Mouse (Mus musculus) limb, embryonic 12.5 days (tissue): ENCODE measurements around the gene Slc25a22. TPM values are rescaled to one million over a fixed set of nuclear protein-coding genes. Genes with fewer than 3 reads are reported as not detected.

ENCODE experiments used
- ATAC-seq: fragments of 200-750 bp; cut with Nextera tagmentation; 2 replicates; pipeline ENCODE4 v1.8.0; 2017; ENCODE audit warnings: low read depth, moderate TSS enrichment; ENCODE audit not compliant: insufficient number of reproducible peaks, insufficient read depth, low FRiP score, low TSS enrichment
- H3K27ac ChIP-seq: fragments of 300-500 bp; sonication (generic); 2 replicates; pipeline ENCODE4 v1.5.1; 2016; ENCODE audit warnings: mild to moderate bottlenecking, moderate library complexity
- H3K27me3 ChIP-seq: fragments of 300-500 bp; sonication (generic); 2 replicates; pipeline ENCODE4 v1.6.1; 2016; ENCODE audit warnings: mild to moderate bottlenecking, moderate library complexity
- H3K36me3 ChIP-seq: fragments of 300-500 bp; sonication (generic); 2 replicates; pipeline ENCODE4 v1.6.1; 2016; ENCODE audit warnings: mild to moderate bottlenecking, moderate library complexity
- H3K4me1 ChIP-seq: fragments of 300-500 bp; sonication (generic); replicated peaks from 2 replicates; pipeline ENCODE4 v1.6.1; 2016
- H3K4me2 ChIP-seq: fragments of 300-500 bp; sonication (generic); 2 replicates; pipeline ENCODE4 v1.6.1; 2016; ENCODE audit warnings: mild to moderate bottlenecking, moderate library complexity
- H3K4me3 ChIP-seq: fragments of 300-500 bp; sonication (generic); replicated peaks from 2 replicates; pipeline ENCODE4 v1.5.1; 2016; ENCODE audit warnings: mild to moderate bottlenecking
- H3K9ac ChIP-seq: fragments of 300-500 bp; sonication (generic); replicated peaks from 2 replicates; pipeline ENCODE4 v1.6.1; 2016; ENCODE audit warnings: mild to moderate bottlenecking, moderate library complexity
- H3K9me3 ChIP-seq: fragments of 300-500 bp; sonication (generic); 2 replicates; pipeline ENCODE4 v1.6.1; 2016; ENCODE audit warnings: mild to moderate bottlenecking, moderate library complexity
- WGBS: fragments of 180-500 bp; shearing (Covaris S2); methylation state at CpG from one replicate; pipeline ENCODE4 v1.1.7; 2016; 5-methylcytosine and 5-hydroxymethylcytosine counted together
- polyA plus RNA-seq: library from polyadenylated mRNA; unstranded; fragments of >200 nt; fragmentation: Nextera tagmentation; extraction: Ambion mirVana; gene quantifications from 2 replicates; pipeline ENCODE4 v1.2.1, GENCODE M21; 2016

Gene Slc25a22
- polyA plus RNA-seq, 1 experiment from 2014 or later: 38.3 TPM

DNA sequence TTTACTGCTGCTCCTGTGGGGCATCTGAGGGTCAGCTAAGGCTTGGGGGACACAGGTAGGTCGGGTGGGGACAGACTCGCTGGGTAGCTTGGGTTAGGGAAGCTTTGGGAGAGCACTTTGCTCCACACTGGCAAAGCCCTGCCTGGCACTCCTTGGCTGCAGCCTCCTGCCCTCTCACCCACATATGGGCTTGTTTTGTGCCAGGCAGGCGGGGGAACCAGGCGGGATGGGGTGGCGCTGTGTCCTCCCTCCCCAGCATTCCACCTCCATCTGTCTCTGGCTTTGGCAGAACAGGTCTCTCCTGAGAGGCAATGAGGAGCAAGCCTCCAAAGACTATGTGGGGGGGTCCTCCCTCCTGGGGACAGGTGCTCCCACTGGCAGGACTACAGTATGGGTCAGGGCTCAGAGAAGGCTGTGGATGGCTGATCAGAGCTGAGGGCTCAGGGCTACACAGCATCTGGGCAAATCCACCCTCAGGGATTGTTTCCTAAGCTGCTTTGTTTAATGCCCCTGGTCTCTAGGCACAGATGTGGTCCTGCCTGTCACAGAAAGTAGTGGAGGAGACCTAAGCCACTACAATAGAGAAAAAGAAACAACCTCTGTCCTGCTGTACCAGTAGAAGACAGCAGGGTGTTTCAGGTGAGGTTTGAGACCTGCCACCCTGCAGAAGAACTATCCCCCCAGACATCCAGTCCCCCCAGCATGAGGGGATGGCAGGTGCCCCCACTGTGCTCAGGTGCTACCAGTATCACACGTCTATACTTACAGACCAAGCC lies 4.8 kb downstream of the Slc25a22 start:
- no peaks in the 10 kb centered on the region for H3K27me3 ChIP-seq
- WGBS: 81% methylated on average over 6 of the region's 6 CpGs
- no peak overlapping the region for H3K27ac ChIP-seq
- H3K4me3 ChIP-seq: 0 out of 2 replicates have a peak overlapping the region, but pooled peaks have one; percentile 54
- no peak for ATAC-seq
- peaks cover 52% of the 10 kb centered on the region for H3K4me1 ChIP-seq
- no peaks in the 10 kb centered on the region for H3K9me3 ChIP-seq
- 0 out of 2 replicates have a peak overlapping the region, but pooled peaks have one; percentile 87 for H3K4me2 ChIP-seq
- H3K36me3 ChIP-seq: peaks cover 43% of the 10 kb centered on the region
- peak overlapping the region; percentile 72; the same call in 1 of the 2 replicates for H3K9ac ChIP-seq

DNA sequence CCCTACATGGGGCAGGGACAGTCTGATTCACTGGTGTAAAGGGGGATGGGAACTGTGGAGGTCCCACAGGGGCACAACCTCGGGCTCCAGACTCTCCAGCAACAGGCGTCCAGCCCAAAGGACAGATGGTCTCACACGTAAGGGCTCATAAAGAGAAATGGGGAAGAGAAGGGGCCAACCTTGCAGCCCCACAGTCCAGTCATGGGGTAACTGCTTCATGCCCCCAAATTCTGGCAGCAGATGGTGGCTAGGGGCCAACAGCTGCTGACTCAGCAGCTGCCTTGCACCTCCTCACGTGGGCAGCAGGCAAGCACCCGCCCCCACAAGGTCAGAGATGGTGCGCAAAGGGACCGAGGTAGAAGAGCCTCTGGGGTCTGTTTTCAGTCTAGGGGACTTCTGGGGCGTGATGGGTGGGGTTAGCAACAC lies 5.5 kb downstream of the Slc25a22 start:
- 76% methylated on average over 8 of the region's 8 CpGs for WGBS
- H3K4me1 ChIP-seq: peaks cover 52% of the 10 kb centered on the region

DNA sequence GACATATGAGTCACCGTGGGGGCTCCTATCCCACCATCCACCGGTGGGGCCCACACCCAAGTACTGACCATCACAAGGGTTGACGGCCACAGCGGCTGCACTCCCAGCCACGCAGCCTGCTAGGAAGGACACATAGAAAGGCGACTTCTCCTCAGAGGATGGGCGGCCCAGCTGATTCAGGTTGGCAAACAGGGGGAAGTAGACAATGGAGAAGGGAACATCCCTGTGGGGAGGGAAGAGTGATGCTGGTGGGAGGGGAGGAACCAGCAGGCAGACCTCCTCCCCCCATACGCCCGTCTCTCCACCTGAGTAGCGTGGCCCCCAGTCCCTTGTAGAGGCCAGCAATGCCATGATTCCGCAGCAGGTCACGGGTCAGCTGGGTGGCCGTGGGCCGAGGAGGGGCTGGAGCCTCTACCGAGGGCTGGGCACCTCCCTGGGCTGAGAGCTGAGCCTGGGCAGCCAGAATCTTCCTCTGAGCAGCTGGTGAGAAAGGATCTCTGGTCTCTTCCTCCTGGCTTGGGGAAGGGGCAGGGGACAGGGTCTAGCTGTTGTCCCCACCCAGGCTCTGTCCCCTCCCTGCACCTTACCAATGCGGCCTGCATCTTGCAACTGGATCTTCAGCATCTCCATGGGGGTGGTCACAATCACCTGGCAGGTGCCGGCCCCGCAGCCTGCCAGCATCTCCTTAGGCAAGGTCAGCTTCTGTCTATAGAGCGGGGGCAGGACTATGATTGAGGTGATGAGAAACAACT lies 6.1 kb downstream of the Slc25a22 start:
- no peak for ATAC-seq
- 94% methylated on average over 19 of the region's 19 CpGs for WGBS
- Histone ChIP-seq H3K4me3 (no peak overlapping the region), H3K4me1 (peaks cover 47% of the 10 kb centered on the region), H3K27ac (no peak overlapping the region), H3K9ac (no peak overlapping the region), H3K4me2 (no peak overlapping the region), H3K27me3 (no peaks in the 10 kb centered on the region), H3K9me3 (no peaks in the 10 kb centered on the region), H3K36me3 (peaks cover 47% of the 10 kb centered on the region)

More for the DNA sequence above, 5.5 kb downstream of the Slc25a22 start:
- H3K27ac ChIP-seq: no peak overlapping the region
- no peak overlapping the region for H3K4me2 ChIP-seq
- no peak overlapping the region for H3K4me3 ChIP-seq
- ATAC-seq: no peak
- H3K36me3 ChIP-seq: peaks cover 46% of the 10 kb centered on the region
- H3K9me3 ChIP-seq: no peaks in the 10 kb centered on the region
- H3K27me3 ChIP-seq: no peaks in the 10 kb centered on the region
- H3K9ac ChIP-seq: 0 out of 2 replicates have a peak overlapping the region, but pooled peaks have one; percentile 28

DNA sequence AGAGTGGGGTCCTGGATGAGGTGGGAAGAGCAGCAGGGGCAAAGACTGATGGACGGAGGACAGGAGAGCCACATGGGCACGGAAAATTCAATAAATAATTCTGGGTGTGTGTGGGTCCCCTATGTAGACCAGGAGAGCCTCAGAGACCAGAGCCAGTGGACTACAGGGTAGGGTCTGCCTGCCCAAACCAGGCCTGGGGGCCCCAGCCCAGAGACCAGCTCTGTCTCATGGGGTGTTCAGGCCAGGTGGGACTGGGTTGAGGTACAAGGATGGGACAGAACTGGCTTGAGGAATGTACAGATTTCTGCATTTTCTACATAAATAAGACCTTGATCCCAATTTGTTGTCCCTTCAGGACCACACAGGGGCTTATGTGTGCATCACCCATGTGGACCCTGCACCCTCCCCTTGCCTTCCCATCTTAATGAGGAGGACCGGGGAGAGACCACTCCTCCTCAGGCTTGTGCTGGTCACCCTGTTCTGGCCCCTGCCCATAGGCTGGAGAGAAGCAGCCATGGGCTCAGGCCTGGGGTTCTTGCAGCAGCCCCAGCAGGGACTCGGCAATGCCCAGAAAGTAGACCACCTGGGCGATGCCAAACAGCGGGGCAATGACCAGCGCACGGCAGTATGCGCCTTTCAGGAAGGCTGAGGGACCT lies 7.0 kb downstream of the Slc25a22 start:
- Histone ChIP-seq H3K4me2 (no peak overlapping the region), H3K27me3 (no peaks in the 10 kb centered on the region), H3K9ac (no peak overlapping the region), H3K4me1 (peaks cover 38% of the 10 kb centered on the region), H3K9me3 (no peaks in the 10 kb centered on the region), H3K36me3 (peaks cover 47% of the 10 kb centered on the region), H3K27ac (no peak overlapping the region), H3K4me3 (no peak overlapping the region)
- no peak for ATAC-seq
- WGBS: 95% methylated on average over 9 of the region's 9 CpGs

DNA sequence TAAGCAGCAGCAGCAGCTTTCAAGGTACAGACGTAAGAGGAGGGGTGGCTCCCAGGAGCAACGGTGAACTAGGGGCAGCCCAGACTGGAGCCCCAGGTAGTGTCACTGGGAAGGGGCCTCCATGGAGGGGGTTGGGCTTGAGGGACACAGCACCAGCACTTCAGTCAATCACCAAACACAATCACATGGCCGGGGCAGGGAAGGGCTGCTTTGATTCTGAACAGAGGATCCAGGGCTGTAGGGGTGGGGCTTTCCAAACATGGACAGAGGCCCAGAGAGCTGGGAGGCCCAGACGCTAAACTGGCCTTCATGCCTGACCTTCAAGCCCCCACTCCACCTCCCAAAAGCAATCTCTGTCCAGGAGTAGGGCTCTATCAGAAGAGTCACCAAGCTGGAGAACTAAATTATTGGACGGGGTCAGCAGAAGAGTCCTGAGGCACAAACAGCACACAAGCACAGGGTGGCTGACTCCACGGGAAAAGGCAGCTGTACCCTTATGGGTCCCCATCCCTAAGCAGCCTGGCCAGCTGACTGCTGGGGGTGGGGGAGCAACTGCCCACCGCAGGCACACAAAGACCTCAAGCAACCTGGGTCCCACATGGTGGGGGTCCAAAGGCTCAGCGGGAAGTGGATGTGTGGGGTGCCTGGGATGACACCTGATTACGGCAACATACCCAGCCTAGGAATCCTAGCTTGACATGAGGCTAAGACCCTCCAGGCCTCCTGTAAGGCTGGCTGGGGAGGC lies 7.7 kb downstream of the Slc25a22 start:
- Histone ChIP-seq H3K27ac (no peak overlapping the region), H3K4me3 (no peak overlapping the region; the same call in 1 of the 2 replicates), H3K4me1 (peaks cover 31% of the 10 kb centered on the region), H3K9me3 (no peaks in the 10 kb centered on the region), H3K4me2 (peak overlapping the region; percentile 62), H3K9ac (no peak overlapping the region), H3K27me3 (no peaks in the 10 kb centered on the region), H3K36me3 (peaks cover 47% of the 10 kb centered on the region)
- WGBS: 68% methylated on average over 9 of the region's 9 CpGs
- no peak for ATAC-seq

DNA sequence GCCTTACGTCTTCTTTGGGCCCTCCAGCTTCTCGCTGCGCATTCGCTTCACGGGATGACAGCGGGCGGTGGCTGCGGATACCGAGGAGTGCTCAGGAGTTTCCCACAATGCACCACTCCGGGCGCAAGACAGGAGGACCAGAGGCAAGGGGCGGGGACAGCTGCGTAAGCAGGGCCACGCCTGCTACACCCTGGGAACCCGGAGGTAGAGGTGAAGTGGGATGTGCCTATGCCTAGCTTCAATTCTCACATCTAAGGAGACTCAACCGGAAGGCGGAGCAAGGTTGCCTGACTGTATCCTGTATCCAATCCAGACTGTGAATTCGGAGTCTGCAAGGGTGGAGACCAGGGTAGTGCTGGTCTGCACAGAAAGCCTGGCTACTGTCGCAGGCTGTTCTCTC lies 8.4 kb downstream of the Slc25a22 start, which contains the start of gene Cend1:
Gene Cend1 (minus strand): TSS at position 182 of the 400 bp plus-strand sequence.
- H3K9ac ChIP-seq: peak within 1 kb of the TSS; percentile 37; the same call in 1 of the 2 replicates

DNA sequence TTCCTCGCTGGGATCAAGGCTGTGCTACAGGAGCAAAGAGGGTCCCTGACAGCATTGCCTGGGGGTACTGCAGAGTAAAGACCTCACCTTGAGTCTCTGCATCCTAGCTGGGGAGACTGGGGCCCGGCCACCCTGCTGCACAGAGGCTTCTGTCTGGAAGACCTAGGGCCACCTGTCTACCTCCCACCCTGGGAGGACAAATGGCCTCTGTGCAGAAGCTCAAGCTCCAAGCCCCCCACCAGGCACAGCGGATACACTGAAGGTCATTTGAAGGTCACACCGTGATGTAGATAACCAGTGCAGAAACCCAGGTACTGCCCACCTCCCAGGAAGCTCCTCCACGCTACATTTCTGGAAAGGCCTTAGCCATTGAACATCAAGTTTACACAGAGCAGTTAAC lies 9.0 kb downstream of the Slc25a22 start:
- peaks cover 45% of the 10 kb centered on the region for H3K36me3 ChIP-seq
- H3K4me1 ChIP-seq: peaks cover 18% of the 10 kb centered on the region
- H3K4me3 ChIP-seq: peak overlapping the region; percentile 37
- no peak for ATAC-seq
- no peaks in the 10 kb centered on the region for H3K27me3 ChIP-seq
- peak overlapping the region; percentile 62 for H3K4me2 ChIP-seq
- WGBS: 58% methylated on average over 5 of the region's 5 CpGs
- H3K9ac ChIP-seq: no peak overlapping the region
- H3K9me3 ChIP-seq: no peaks in the 10 kb centered on the region
- H3K27ac ChIP-seq: no peak overlapping the region

More for the DNA sequence above, 8.4 kb downstream of the Slc25a22 start, which contains the start of gene Cend1:
- no peak within 1 kb of the TSS for H3K27ac ChIP-seq
- H3K9me3 ChIP-seq: no peaks in the 10 kb centered on the region
- peaks cover 24% of the 10 kb centered on the region for H3K4me1 ChIP-seq
- H3K4me2 ChIP-seq: peak within 1 kb of the TSS; percentile 62
- WGBS: 5% methylated on average over 19 of the region's 19 CpGs
- ATAC-seq: peak; percentile 40; the same call in 1 of the 2 replicates
- peaks cover 47% of the 10 kb centered on the region for H3K36me3 ChIP-seq
- H3K4me3 ChIP-seq: peak within 1 kb of the TSS; percentile 37
- no peaks in the 10 kb centered on the region for H3K27me3 ChIP-seq

DNA sequence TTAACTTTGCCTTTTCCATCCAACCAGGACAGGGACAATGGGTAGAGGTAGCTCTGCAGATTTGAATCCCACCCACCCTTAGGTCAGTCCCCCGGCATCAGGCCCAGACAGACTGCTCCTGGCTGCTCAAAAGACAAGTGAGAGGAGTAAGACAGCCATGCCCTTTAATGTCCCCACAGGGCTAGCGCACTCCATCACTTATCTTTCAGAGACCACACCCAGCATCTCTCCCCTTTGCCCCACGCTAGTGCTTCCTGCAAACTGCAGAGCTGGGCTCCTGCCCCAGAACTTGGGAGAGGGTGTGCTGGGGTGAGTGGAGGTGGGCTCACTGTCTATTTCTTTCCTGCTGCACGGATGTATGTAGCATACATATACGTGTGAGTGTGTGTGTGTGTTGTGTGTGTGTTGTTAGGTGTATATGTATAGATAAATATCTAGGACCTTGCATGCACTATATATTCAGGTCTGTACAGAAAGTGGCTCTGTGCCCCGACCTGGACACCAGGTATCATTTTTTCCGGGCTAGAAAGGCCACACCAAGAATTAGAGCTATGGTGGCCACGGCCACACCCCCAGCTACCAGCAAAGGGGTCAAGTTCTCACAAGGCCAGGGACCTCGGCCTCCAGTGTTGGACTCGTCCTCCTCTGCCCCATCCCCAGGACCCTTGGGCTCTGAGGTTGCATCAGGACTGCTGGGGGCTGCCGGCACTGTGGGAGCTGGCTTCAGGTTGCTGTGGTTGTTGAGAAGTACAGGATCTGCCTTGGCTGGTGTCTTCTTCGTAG lies 10.6 kb downstream of the Slc25a22 start:
- Histone ChIP-seq H3K4me2 (no peak overlapping the region), H3K9me3 (no peaks in the 10 kb centered on the region), H3K9ac (no peak overlapping the region), H3K27ac (no peak overlapping the region), H3K36me3 (peaks cover 30% of the 10 kb centered on the region), H3K27me3 (no peaks in the 10 kb centered on the region), H3K4me1 (peaks cover 13% of the 10 kb centered on the region), H3K4me3 (no peak overlapping the region)
- WGBS: 76% methylated on average over 12 of the region's 12 CpGs
- no peak for ATAC-seq

DNA sequence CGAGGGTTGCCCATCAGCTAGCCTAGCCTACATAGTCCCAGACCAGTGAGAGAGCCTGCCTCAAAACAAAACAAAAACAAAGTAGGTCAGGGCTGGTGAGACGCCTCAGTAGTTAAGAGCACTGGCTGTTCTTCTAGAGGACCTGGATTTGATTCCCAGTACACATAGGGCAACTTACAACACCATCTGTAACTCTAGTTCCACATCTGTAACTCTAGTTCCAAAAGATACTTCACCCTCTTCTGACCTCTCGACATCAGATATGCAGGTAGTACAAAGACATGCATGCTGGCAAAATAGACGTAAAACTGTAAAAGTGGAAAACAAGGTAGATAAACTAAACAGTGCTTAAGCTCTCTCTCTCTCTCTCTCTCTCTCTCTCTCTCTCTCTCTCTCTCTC lies 13.9 kb downstream of the Slc25a22 start:
- no peak for ATAC-seq
- 72% methylated on average over 4 of the region's 4 CpGs for WGBS
- H3K4me1 ChIP-seq: peaks cover 6% of the 10 kb centered on the region
- no peak overlapping the region for H3K4me3 ChIP-seq
- no peak overlapping the region for H3K9ac ChIP-seq
- H3K36me3 ChIP-seq: peaks cover 7% of the 10 kb centered on the region; the same call in 1 of the 2 replicates
- H3K27me3 ChIP-seq: no peaks in the 10 kb centered on the region
- H3K4me2 ChIP-seq: no peak overlapping the region
- no peak overlapping the region for H3K27ac ChIP-seq
- no peaks in the 10 kb centered on the region for H3K9me3 ChIP-seq
